Mouse (Mus musculus) thymus, adult 2 months (tissue): Measurements from ENCODE around the gene Trmt61a. TPM values are rescaled to one million over a fixed set of nuclear protein-coding genes. Genes with fewer than 3 reads are reported as not detected.

Experiments
- DNase-seq: peaks from one replicate; pipeline ENCODE4 v3.0.0; 2021
- H3K27ac ChIP-seq: fragments of 200-500 bp; 2 replicates; pipeline ENCODE4 v1.5.1; 2012; ENCODE audit warnings: low read length, control low read depth; ENCODE audit not compliant: control insufficient read depth, insufficient read depth
- H3K27me3 ChIP-seq: fragments of 200-500 bp; 2 replicates; pipeline ENCODE4 v1.6.1; 2012; ENCODE audit warnings: mild to moderate bottlenecking, low read length, moderate library complexity, mixed read lengths; ENCODE audit not compliant: control insufficient read depth, insufficient read depth
- H3K36me3 ChIP-seq: fragments of 200-500 bp; 2 replicates; pipeline ENCODE4 v1.6.1; 2012; ENCODE audit warnings: mild to moderate bottlenecking, low read length, moderate library complexity; ENCODE audit not compliant: control insufficient read depth, insufficient read depth
- H3K4me1 ChIP-seq: fragments of 200-500 bp; replicated peaks from 2 replicates; pipeline ENCODE4 v1.6.1; 2012; ENCODE audit warnings: low read length; ENCODE audit not compliant: control insufficient read depth, insufficient read depth
- H3K4me3 ChIP-seq: fragments of 200-500 bp; 2 replicates; pipeline ENCODE4 v1.5.1; 2012; ENCODE audit warnings: mild to moderate bottlenecking, low read length, control low read depth, moderate library complexity; ENCODE audit not compliant: control insufficient read depth, insufficient read depth
- CTCF ChIP-seq: fragments of 200-500 bp; IDR thresholded peaks from 2 replicates; pipeline ENCODE4 v1.5.1; 2012; ENCODE audit warnings: mild to moderate bottlenecking, control low read depth, low read length, moderate library complexity, borderline replicate concordance; ENCODE audit not compliant: control insufficient read depth, poor library complexity, insufficient read depth; ENCODE audit errors: extremely low read depth
- POLR2A ChIP-seq: fragments of 200-500 bp; IDR thresholded peaks from 2 replicates; pipeline ENCODE4 v1.6.1; 2012; ENCODE audit warnings: mild to moderate bottlenecking, low read length, control low read depth, moderate library complexity; ENCODE audit not compliant: control insufficient read depth, poor library complexity, insufficient read depth; ENCODE audit errors: extremely low read depth
- WGBS: fragments of 180-500 bp; shearing (Covaris S2); methylation state at CpG from one replicate; pipeline ENCODE4 v1.1.7; 2018; 5-methylcytosine and 5-hydroxymethylcytosine counted together
- polyA plus RNA-seq: library from polyadenylated mRNA; depleted of rRNA; stranded (reverse); fragments of >200 nt; gene quantifications from 2 replicates; pipeline ENCODE4 v1.2.3, GENCODE M21; 2012

Gene Trmt61a
- polyA plus RNA-seq, 1 experiment = 40.4 TPM

DNA sequence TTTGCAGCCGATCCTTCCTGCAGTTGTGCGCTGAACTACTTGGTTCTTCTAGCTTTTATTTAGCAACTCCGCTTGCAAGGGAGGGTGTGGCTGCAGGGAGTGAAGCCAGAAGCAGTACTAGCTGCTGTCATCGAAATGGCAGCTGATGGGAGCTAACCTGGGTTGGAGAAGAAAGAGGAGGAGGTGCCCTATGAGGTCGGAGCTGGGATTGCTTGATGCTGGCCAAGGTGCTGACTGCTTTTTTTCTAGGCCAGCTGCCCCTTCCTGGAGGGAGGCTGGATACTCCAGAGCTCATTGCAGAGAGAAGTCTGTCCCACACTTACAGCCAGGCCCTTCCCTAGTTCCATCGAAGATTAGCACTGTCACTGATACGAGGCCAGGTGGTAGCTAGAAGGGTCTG, 1.1 kb downstream of the Trmt61a start:
- Histone ChIP-seq H3K4me3 (peak overlapping the region; percentile 66), H3K27ac (no peak overlapping the region), H3K36me3 (no peaks in the 10 kb centered on the region), H3K27me3 (no peaks in the 10 kb centered on the region; the same call in 1 of the 2 replicates), H3K4me1 (peaks cover 18% of the 10 kb centered on the region)
- DNase-seq = no peak
- whole genome bisulfite sequencing = 65% methylated on average over 7 of the region's 7 CpGs
- no peak for TF ChIP-seq POLR2A
- TF ChIP-seq CTCF = no peak

- WGBS = 97% methylated on average over 13 of the region's 13 CpGs
- Histone ChIP-seq H3K4me3 (no peak overlapping the region), H3K4me1 (peaks cover 18% of the 10 kb centered on the region), H3K36me3 (no peaks in the 10 kb centered on the region), H3K27me3 (no peaks in the 10 kb centered on the region), H3K27ac (no peak overlapping the region)
- no peak for DNase-seq
- no peak for TF ChIP-seq POLR2A
- no peak for TF ChIP-seq CTCF
These were observed 2.8 kb downstream of the Trmt61a start for GRCm38 (mm10) chr12:111680661-111681060.

- Histone ChIP-seq H3K4me1 (peaks cover 18% of the 10 kb centered on the region), H3K4me3 (no peak overlapping the region), H3K27ac (no peak overlapping the region), H3K27me3 (no peaks in the 10 kb centered on the region), H3K36me3 (no peaks in the 10 kb centered on the region)
- no peak for DNase-seq
- TF ChIP-seq POLR2A (no peak), CTCF (no peak)
- WGBS = 96% methylated on average over 8 of the region's 8 CpGs
These were observed 3.4 kb downstream of the Trmt61a start for GRCm38 (mm10) chr12:111681305-111681704.

DNA sequence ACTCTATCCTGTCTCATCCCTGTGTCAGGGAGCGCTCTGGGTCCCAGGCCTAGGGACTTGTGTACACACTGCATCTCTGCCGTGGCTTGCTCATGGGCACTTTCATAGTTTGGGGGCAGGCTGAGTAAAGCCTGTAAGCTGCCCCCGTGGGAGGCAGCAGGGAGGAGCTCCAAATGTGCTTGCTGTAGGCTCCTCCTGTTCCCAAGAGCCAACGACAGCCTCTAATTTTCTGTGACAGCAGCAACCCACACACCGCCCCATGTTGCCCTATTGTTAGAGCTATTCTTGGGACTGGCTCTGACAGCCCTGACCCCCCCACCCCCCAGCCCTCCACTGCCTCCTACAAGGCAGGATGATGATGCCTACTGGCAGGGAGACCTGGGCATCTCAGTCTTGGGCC, 4.1 kb downstream of the Trmt61a start:
- 94% methylated on average over 5 of the region's 5 CpGs for WGBS
- TF ChIP-seq CTCF (no peak), POLR2A (no peak)

DNA sequence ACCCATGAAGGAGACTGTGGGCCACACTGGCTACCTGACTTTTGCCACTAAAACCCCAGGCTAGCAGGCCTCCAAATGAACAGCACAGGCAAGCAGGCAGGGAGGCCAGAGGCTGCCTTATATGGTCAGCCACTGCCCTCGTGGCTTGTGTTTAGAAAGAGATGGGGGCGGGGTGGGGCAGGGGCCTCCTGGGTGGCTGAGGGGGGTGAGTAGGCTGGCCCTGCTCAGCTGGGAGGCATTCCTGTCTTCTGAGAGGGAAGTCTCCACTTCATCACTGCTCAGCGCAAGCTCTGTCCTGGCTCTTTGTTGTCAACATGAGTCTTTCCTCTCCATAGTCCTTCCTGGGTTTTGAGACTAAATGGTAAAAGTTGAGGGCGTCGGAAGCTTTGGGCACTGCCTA, 4.9 kb downstream of the Trmt61a start:
- no peak overlapping the region for H3K27ac ChIP-seq
- 90% methylated on average over 5 of the region's 5 CpGs for WGBS

More for the DNA sequence above, 4.1 kb downstream of the Trmt61a start:
- DNase-seq = no peak
- no peaks in the 10 kb centered on the region for H3K36me3 ChIP-seq
- H3K27me3 ChIP-seq = no peaks in the 10 kb centered on the region
- peaks cover 17% of the 10 kb centered on the region for H3K4me1 ChIP-seq
- H3K4me3 ChIP-seq = no peak overlapping the region
- no peak overlapping the region for H3K27ac ChIP-seq

DNA sequence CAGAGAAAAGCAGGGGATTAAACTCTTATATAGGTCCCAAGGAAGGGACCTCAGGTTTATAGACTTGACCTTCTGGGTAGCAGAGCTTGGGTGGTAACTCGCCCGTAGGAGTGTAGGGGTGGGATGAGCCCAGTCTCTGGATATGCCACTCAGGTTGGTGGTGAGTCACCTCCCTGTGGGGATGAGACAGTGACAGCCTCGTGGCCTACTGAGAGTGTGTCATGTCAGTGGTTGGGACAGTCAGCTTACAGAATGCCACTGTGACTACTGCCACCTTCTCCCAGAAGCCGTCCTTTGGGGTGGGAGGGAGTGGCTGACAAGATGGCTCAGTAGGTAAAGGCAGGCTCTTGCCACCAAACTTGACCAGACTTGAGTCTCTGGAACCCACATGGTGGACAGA, 8.5 kb downstream of the Trmt61a start:
- 83% methylated on average over 4 of the region's 4 CpGs for WGBS
- H3K4me1 ChIP-seq = peaks cover 16% of the 10 kb centered on the region
- H3K27me3 ChIP-seq = no peaks in the 10 kb centered on the region
- no peak overlapping the region for H3K4me3 ChIP-seq
- TF ChIP-seq CTCF (no peak), POLR2A (no peak)
- DNase-seq = no peak
- H3K36me3 ChIP-seq = no peaks in the 10 kb centered on the region
- H3K27ac ChIP-seq = no peak overlapping the region

More for the DNA sequence above, 4.9 kb downstream of the Trmt61a start:
- no peak overlapping the region for H3K4me3 ChIP-seq
- no peaks in the 10 kb centered on the region for H3K36me3 ChIP-seq
- peaks cover 11% of the 10 kb centered on the region for H3K4me1 ChIP-seq
- TF ChIP-seq POLR2A = no peak
- no peak for TF ChIP-seq CTCF
- no peaks in the 10 kb centered on the region for H3K27me3 ChIP-seq
- DNase-seq = no peak

DNA sequence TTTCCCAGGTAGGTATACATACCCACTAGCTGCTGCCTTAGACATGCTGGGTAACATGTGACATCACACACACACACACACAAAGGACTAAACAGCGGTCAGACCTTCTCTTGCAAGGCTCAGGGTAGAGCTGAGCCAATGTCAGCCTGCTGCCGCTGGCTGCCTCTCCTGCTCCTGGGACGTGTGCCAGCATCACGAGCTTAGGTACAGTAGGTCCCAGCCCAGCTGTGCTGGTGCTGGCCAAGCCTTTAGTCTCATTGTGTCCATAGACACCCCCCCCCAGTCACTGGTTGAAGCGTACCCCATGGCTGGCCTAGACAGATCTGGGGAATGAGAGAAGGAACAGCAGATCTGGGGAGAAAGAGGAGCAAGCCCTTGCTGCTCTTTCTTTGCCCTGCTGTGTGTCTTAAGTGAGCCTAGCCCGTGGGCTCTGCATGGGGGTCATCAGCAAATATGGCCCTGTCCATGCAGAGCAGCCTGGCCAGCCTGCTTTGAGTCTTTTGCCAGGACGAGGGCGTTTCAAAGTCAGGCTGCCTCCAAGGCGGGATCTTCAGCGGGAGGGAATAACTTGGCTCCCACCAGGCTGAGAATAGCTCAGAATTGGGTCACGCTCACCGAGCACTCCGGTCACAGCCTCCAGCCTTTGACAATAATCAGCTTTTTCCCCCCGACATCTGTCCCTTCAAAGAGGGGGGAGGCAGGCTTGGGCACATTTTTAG, 9.6 kb downstream of the Trmt61a start:
- H3K27me3 ChIP-seq = no peaks in the 10 kb centered on the region
- H3K4me3 ChIP-seq = no peak overlapping the region
- H3K27ac ChIP-seq = no peak overlapping the region
- H3K36me3 ChIP-seq = no peaks in the 10 kb centered on the region
- H3K4me1 ChIP-seq = peaks cover 27% of the 10 kb centered on the region
- TF ChIP-seq CTCF = no peak
- no peak for TF ChIP-seq POLR2A
- WGBS = 77% methylated on average over 14 of the region's 14 CpGs
- no peak for DNase-seq
